Mouse (Mus musculus): ENCODE measurements at regions not wholly inside any gene's neighbourhood (a gene's known extent, or its start where the extent isn't known, plus 50 kb on each side); places are given as distances from the start of the nearest gene placed in this dataset.
"Not testable (repeated sequence)": the region's sequence is repeated elsewhere in the genome, so short reads cannot be mapped to it uniquely, and the experiment has no call there.

DNA sequence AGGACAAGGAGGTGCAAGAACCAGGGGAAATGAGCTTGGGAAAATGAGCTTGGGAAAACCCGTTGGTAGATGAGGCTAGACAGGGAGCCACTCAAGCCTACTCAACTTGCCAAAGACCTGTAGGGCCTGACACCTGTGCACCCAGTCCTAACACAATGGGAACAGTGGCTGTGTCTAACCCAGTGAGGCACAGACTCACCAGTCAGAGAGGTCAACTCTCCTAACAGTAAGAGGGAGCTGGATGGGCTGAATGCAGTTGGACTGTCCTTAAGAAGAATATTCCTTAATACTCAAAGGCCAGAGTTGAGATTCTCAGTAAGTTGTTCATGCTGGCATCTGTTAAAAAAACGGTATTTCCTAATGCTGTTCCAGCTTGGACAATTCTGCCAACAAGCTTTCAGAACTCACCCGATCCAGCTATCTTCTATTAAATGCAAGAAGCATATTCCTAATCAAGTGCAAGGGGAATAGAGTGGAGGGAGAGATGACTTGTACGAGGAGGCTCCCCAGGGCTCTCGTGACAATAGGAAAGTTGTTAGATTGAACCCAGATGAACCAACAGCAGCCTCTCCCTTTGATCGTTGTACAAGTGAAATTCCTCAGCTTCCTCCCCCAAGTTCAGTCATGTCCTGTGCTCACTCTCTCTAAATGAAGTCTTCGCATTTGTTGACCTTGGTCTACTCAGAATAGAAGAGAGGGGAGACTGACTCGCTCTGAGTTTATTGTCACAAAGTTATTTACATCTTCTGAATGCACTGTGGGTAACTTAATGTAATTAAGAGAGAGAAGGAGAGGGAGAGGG, 187.2 kb downstream of the Cdca7 start:
- Histone ChIP-seq H3K4me1 (ENCODE audit: control insufficient read depth, insufficient read depth, low read length) (no peaks in the 10 kb centered on the region), H3K27ac (ENCODE audit: insufficient read depth, low read length) (no peak overlapping the region), H3K4me3 (ENCODE audit: insufficient read depth, low read length) (no peak overlapping the region)
- TF ChIP-seq CTCF (IDR thresholded peaks at IDR 0.05; ENCODE audit: borderline replicate concordance, insufficient read depth, low read length) (no peak), POLR2A (IDR thresholded peaks at IDR 0.05; ENCODE audit: low read depth, low read length) (no peak)

DNA sequence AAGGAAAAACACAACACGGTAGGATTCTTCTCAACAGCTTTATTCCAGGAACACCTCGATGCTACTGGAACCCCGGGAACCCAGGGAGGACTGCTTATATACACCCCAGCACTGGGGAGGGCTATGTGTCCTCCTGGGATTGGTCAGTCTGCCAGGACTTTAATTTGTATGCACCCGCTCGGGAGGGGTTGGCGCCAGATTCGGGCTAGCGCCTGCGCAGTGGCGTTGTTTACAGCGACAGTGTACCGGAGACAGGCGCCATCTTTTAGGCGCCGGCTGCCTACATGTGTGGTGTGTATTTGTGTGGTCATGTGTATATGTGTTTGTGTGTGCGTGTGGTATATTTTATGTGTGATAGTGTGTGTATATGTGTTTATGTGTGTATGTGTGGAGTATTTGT, 191.4 kb downstream of the Cdca7 start:
- H3K4me3 ChIP-seq (ENCODE audit: insufficient read depth, low read length); H3K4me1 ChIP-seq (ENCODE audit: control insufficient read depth, insufficient read depth, low read length); H3K27ac ChIP-seq (ENCODE audit: insufficient read depth, low read length): not testable (repeated sequence)

DNA sequence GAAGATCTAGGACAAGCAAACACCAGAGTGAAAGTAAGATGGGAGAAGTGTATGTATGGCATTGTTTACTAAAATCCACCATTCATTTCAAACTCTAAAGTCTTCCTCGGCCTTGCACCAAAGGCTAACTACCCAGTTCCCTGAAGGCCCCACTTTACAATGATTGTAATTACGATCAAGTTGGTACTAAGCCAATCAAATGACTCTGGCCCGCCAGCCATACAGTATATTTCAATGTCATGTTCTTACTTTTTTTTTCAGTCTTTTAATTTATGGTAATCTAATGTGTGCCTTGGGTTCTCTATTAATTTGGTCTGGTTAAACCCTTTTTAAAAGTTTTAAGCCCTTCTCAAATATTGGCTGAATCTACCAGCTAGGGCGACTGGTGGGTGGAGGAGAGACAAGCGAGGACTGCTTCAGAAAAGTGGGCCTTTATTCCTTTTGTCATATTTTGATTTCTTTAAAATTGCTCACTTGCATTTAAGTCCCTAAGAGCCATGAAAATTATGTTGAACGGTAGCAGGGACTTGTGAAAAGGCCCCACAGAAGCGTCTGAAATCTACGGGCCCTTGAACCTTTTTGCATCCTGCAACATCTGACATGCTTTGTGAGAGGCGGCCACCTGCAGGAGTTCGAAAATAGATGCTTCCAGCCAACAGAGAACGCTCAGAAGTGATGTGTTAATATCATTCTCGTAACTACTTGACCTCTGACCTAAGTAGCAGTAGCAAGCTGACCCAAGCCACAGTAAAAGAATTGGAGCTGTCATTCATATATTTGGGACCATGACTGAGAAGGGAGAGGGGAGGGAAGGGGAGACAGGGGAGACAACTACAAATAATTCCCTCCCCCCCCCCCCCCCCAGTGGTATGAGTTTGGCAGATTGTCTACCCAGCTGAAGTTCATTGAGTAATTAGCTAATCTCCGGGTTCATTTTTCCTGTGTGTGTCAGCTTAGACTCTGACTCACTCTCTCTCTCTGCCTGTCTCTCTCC, 197.2 kb downstream of the Cdca7 start:
- TF ChIP-seq POLR2A (IDR thresholded peaks at IDR 0.05; ENCODE audit: low read depth, low read length) (no peak), CTCF (IDR thresholded peaks at IDR 0.05; ENCODE audit: borderline replicate concordance, insufficient read depth, low read length) (no peak)
- Histone ChIP-seq H3K4me3 (ENCODE audit: insufficient read depth, low read length) (no peak overlapping the region), H3K4me1 (ENCODE audit: control insufficient read depth, insufficient read depth, low read length) (peaks cover 11% of the 10 kb centered on the region; the same call in 1 of the 2 replicates), H3K27ac (ENCODE audit: insufficient read depth, low read length) (peak overlapping the region; percentile 1; the same call in 1 of the 2 replicates)

DNA sequence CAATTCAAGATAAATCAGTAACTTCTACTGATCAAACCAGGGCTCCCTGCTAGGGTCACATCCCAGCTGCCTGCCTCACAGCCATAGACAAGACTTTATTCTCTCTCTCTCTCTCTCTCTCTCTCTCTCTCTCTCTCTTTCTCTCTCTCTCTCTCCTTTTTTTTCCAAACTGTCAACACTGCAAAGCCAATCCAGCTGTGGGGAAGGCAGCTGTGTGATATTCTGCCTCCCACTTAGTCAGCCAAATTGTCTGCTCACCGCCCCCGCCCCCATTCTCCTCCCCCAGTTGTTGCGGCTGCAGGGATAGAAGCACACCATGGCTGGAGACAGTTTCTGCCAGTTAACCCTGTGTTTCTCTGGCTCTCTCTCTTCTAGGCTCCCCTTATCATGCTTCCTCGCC, 198.3 kb downstream of the Cdca7 start:
- peak overlapping the region; percentile 78 for H3K27ac ChIP-seq (ENCODE audit: insufficient read depth, low read length)
- TF ChIP-seq CTCF (IDR thresholded peaks at IDR 0.05; ENCODE audit: borderline replicate concordance, insufficient read depth, low read length) (no peak), POLR2A (IDR thresholded peaks at IDR 0.05; ENCODE audit: low read depth, low read length) (no peak)

DNA sequence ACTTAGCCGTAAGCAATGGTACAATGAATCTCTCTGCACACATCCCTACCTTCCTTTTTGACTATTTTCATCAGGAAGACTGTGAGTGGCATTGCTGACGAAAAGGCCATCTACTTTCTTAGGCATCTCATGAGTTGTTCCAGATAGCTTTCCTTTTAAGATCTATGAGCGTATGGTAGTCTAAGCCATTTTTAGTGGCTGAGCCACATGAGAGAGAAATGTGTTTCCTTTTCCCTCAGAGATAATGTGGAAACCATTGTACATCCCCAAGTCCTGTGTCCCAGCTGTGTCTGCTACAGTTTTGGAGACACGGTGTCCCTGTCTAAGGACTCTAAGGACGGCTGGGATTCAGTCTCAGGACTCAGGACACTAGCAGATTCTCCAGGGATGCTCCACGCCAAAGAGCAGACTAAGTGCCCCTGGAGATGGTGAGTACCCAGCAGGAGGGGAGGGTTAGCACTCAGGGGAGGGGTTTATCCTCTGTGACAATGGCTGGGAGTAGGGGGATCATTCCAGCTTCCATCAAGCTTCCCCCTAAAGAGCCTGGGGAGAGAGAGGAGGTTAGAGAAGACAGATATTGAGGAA, 199.0 kb downstream of the Cdca7 start:
- H3K27ac ChIP-seq (ENCODE audit: insufficient read depth, low read length), result peak overlapping the region; percentile 63
- no peak overlapping the region for H3K4me3 ChIP-seq (ENCODE audit: insufficient read depth, low read length)
- no peak for TF ChIP-seq POLR2A (IDR thresholded peaks at IDR 0.05; ENCODE audit: low read depth, low read length)
- no peak for TF ChIP-seq CTCF (IDR thresholded peaks at IDR 0.05; ENCODE audit: borderline replicate concordance, insufficient read depth, low read length)
- peaks cover 11% of the 10 kb centered on the region; the same call in 1 of the 2 replicates for H3K4me1 ChIP-seq (ENCODE audit: control insufficient read depth, insufficient read depth, low read length)

More for the DNA sequence above, 198.3 kb downstream of the Cdca7 start:
- peaks cover 11% of the 10 kb centered on the region; the same call in 1 of the 2 replicates for H3K4me1 ChIP-seq (ENCODE audit: control insufficient read depth, insufficient read depth, low read length)
- H3K4me3 ChIP-seq (ENCODE audit: insufficient read depth, low read length), result no peak overlapping the region

DNA sequence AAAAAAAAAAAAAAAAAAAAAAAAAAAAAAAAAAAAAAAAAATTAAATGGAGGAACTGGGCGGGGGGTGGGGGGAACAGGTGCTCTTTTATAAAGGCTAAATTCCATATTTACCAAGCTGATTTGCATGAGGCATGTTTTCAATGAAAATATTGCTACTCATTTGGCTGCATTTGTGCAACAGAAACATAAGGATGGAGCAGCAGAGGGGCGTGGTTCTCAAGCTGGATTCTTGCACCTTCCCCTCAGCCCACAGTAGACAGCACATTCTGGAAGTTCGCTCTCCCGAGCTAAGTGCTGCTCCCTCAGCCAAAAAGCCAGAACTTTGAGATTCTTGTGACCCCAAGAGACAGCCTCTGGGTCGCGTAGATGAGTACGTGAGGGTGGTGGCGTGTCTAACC, 201.8 kb downstream of the Cdca7 start:
- TF ChIP-seq POLR2A (IDR thresholded peaks at IDR 0.05; ENCODE audit: low read depth, low read length) (no peak), CTCF (IDR thresholded peaks at IDR 0.05; ENCODE audit: borderline replicate concordance, insufficient read depth, low read length) (no peak)
- Histone ChIP-seq H3K27ac (ENCODE audit: insufficient read depth, low read length) (no peak overlapping the region), H3K4me3 (ENCODE audit: insufficient read depth, low read length) (no peak overlapping the region), H3K4me1 (ENCODE audit: control insufficient read depth, insufficient read depth, low read length) (peaks cover 11% of the 10 kb centered on the region; the same call in 1 of the 2 replicates)

DNA sequence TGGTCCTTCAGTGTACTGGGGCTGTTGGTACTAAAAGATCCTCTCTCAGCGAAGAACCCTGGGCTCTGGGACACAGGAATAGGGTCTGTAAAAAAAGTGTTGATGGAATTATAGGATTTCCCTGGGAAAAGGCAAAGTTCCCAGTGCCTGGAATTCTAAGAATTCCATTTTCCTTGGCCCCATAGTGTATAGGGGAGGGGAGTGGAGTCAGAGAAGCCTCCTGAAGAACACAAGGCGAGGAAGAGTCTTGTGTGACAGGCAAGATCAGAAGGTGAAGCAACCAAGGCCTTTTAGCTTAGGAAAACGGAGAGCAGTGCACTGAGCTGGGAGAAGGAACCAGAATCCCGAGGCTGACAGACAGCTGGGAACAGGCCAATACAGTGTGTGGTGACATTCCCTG, 212.1 kb downstream of the Cdca7 start:
- H3K4me1 ChIP-seq (ENCODE audit: control insufficient read depth, insufficient read depth, low read length), result no peaks in the 10 kb centered on the region
- no peak overlapping the region for H3K4me3 ChIP-seq (ENCODE audit: insufficient read depth, low read length)
- TF ChIP-seq POLR2A (IDR thresholded peaks at IDR 0.05; ENCODE audit: low read depth, low read length), result no peak
- no peak overlapping the region for H3K27ac ChIP-seq (ENCODE audit: insufficient read depth, low read length)

DNA sequence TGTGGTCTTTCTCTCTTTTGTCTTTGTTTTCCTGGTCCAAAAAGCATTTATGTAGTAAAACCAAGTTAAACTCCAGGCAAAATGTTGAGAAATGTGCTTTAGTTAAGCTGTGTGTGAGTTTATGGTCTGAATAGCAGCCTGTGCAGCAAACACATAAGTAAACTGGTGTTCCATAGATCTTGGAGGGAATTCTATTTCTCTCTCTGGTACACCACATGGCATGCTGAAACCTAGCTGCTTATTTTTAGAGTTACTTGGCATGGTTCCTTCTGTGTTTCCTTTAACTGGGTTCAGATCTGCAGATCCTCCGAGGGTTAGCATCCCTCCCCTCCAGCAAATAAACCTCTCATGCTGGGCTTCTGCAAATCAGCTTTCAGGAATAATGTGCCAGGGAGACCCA, 225.1 kb downstream of the Cdca7 start:
- TF ChIP-seq CTCF (IDR thresholded peaks at IDR 0.05; ENCODE audit: borderline replicate concordance, insufficient read depth, low read length) (no peak), POLR2A (IDR thresholded peaks at IDR 0.05; ENCODE audit: low read depth, low read length) (no peak)
- Histone ChIP-seq H3K4me3 (ENCODE audit: insufficient read depth, low read length) (no peak overlapping the region), H3K27ac (ENCODE audit: insufficient read depth, low read length) (no peak overlapping the region), H3K4me1 (ENCODE audit: control insufficient read depth, insufficient read depth, low read length) (no peaks in the 10 kb centered on the region)

DNA sequence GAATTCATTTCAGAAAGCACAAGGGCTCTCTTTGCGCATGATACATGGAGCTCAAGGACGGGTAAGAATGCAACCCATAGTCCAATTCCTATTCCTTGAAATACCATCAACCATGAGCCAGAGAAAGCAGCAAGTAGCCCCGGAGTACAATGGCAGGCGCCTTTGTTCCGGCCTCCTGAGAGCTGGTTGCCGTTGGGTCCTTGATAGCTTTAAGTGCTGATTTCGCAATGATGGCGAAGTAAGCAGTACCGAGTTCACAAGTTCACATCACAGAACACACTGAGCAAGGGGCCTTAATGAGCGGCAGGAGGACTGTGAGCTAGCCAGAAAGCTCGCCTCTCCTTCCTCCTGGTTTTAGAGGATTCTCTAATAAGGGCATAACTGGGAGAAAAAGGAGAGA, 227.3 kb downstream of the Cdca7 start:
- TF ChIP-seq POLR2A (IDR thresholded peaks at IDR 0.05; ENCODE audit: low read depth, low read length) (no peak), CTCF (IDR thresholded peaks at IDR 0.05; ENCODE audit: borderline replicate concordance, insufficient read depth, low read length) (no peak)
- H3K27ac ChIP-seq (ENCODE audit: insufficient read depth, low read length), result no peak overlapping the region
- H3K4me3 ChIP-seq (ENCODE audit: insufficient read depth, low read length), result no peak overlapping the region
- no peaks in the 10 kb centered on the region for H3K4me1 ChIP-seq (ENCODE audit: control insufficient read depth, insufficient read depth, low read length)

All from embryonic fibroblast, embryonic 13.5 days (primary cell).